Mouse (Mus musculus) cerebellum, postnatal 10 days (tissue): ENCODE measurements around the gene Elob.

Source experiments
- DNase-seq, 2 experiments: peaks; one replicate each; pipeline ENCODE4 v3.0.0; 2021; ENCODE audit warnings: mixed read lengths in 2 of 2

Elob gene

DNA sequence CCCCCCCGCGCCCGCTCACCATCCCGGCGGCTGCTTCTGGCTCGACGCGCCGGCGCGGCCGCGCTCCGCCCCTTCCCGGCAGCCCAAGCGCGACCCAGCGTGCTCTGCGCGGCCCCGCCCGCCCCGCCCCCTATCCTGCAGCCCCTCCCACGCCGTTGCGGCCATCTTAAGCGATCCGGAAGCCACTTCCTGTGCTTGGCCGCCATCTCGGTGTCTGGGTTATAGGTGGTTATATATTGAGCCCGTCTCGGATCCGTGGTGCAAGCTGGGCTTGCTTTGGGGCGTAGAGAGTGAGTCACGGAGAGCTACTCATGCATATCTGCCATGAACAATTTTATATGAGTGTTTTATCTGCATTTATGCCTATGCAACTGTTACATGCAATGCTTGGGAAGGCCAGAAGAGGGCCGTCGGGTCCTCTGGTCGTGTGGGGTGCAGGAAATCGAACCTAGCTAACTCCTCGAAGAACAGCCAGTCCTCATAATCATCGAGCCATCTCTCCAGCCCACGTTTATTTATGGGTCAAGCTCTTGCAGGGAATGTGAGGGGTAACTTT lies at the start of gene Elob:
Gene Elob (minus strand): TSS at position 73 of the 556 bp plus-strand sequence.
- DNase-seq = peak; percentile 91 to 94

GRCm38 (mm10) chr17:23877166-23877565 lies 48.2 kb upstream of the Elob start:
- DNase-seq = peak in 1 of 2 experiments; percentile 27

- DNase-seq = peak in 1 of 2 experiments; percentile 48
Measured at GRCm38 (mm10) chr17:23876741-23877140, 47.8 kb upstream of the Elob start.

DNA sequence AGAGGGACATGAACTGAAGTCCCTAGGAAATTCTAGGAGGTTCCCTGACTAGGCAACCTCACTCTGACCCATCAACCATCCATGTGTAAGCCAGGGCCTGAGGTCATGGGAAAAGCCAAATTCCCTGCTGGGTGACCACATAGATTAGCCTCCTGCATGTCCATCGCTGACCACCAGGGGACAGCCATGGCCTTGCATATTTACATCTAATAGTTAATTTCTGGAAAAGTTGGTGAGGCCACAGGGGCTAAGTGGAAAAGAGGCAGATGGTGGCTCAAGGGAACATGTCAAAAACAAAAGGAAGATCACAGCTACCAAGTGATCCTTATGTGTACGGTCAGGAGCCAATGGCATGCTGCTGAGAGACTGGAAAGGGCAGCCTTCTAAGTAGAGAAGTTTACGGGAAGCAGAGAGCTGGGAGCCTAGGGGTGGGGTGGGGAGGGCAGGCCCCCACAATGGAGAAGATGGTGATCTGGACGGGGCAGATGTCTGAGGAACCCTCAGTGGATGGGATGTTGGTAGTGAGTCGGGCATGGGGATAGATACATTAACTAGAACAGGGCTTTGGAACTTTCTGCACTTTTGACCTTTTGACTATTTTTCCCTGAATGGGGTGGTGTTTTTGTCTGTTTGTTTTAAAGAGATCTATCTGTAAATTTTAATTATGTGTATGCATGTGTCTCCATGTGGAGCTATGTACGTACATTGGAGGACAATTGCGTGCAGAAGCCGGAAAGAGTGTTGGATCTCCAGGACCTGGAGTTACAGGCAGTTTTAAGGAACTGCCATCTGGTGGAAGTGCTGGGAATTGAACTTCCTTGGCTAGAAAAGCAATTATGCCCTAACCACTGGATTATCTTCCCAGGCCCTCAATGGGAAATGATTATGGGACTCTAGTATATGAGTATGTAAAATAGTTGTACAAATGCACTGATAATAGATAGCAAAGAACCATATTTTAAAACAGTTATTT lies 45.2 kb upstream of the Elob start:
- DNase-seq = peak; percentile 75 to 80

DNA sequence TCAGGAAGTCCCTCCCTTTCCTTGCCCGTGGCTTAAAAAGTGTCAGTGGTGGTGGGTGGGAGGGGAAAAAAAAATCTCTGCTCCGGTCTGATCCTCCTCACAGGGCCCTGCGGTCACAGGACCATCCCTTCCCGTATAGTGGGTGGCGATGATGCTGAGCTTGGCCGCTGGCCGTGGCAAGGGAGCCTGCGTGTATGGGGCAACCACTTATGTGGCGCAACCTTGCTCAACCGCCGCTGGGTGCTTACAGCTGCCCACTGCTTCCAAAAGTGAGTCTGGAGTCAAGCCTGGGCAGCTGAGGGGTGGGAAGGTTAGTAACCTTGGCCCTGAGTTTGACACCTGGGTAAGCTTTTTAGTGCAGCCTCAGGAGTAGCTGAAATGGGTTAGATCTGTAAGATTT lies 39.6 kb upstream of the Elob start:
- no peak for DNase-seq

- DNase-seq = no peak
Measured at GRCm38 (mm10) chr17:23867756-23868155, 38.8 kb upstream of the Elob start, which contains the start of gene Prss21. Gene Prss21 (plus strand): TSS chr17:23868056.

DNA sequence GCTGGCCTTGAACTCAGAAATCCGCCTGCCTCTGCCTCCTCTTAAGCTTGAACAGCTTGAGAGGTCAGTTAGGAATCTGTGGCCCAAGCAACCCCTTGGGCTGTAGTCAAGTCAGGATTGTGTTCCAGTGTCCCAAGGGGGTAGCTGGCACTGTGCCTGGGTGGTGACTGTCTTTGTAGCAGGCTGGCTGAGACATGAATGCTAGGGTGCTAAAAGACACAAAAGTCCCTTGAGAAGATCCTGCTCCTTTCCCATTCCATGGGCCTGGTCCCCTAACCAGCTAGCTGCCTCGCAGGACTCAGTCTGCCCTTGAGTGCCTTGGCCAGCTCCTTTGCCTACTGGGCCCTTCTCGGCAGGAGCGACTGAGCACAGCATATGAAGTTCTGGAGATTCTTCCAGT lies 34.0 kb upstream of the Elob start:
- DNase-seq = peak in 1 of 2 experiments; percentile 53

GRCm38 (mm10) chr17:23857913-23858312 lies 29.0 kb upstream of the Elob start:
- no peak for DNase-seq

- DNase-seq = no peak
Measured at GRCm38 (mm10) chr17:23857193-23857592, 28.3 kb upstream of the Elob start.

- no peak for DNase-seq
Measured at GRCm38 (mm10) chr17:23854229-23854765, 25.4 kb upstream of the Elob start.

GRCm38 (mm10) chr17:23853292-23853691 lies 24.4 kb upstream of the Elob start:
- DNase-seq = peak; percentile 86

- DNase-seq = peak; percentile 82 to 89
Measured at GRCm38 (mm10) chr17:23850853-23851749, 22.2 kb upstream of the Elob start.

DNA sequence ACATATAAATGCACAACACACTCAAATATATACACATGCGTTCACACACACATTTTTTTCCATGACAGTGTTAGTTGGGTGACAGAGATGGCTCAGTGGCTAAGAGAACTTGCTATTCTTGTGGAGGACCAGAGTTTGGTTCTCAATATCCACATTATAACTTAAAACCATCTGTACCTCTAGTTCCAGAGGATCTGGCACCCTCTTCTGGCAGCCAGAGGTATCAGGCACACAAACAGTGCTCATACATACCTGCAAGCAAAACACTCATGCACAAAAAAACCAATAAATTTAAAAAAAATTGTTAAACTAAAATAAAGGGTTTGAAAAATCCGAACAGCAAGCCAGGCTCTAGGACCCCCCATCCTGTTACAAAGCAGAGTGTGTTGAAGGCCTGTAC lies 21.1 kb upstream of the Elob start:
- DNase-seq = no peak

DNA sequence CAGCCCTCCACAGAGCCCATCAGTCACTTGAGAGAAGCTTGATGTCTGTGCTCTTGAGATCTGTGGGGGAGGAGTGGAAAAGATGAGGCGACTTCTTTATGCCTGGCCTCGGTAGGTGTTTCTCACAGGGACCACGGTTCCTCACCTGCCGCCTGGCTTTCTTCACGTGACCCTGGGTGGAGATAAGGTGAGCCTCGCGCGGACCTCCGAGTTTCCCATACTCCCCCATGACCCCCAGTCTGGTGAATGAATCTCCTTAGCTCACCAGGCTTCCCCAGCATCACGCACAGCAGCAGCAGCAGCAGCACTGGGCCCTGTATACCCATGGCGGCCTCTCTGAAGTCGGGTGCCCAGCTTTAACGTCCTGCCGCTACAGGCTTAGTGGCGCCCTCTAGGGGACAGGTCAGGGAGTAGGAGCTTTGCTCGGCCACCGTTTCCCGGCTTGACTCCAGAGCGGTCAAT lies 14.9 kb upstream of the Elob start, which contains the start of the genes Prss32 and Prss41:
Gene Prss32 (plus strand): TSS at position 44 of the 462 bp plus-strand sequence.
Gene Prss41 (minus strand): TSS at position 361 of the 462 bp plus-strand sequence.
- DNase-seq = peak; percentile 73 to 83

DNA sequence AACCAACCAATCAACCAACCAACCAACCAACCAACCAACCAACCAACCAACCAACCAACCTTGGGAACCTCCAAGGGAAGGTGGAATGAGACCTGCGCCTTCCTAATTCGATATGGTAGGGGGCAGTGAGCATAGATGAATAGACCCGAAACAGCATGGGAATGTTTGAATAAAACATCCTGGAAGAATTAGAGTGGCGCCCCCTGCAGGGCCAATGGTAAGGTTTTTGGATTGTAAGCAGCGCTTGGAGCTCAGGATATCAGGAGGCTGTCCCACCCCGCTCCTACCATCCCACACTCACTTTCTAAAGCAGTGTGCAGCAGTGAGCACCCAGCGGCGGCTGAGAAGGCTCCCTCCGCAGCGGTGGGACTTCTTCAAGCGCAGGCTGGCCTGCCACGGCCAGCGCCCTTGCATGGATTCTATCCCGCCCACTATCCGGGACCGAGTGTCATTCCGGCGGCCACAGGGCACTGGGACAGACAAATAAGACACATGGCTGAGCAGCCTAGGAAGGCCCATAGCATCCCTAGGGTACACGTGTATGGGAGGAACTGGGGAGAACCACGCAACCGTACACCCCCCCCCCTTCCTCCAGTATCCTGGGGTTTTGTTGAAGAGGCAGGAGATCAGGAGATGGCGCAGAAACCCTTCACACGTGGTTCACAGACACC lies 14.3 kb upstream of the Elob start:
- DNase-seq = peak in 1 of 2 experiments; percentile 34

- DNase-seq = peak; percentile 79 to 86
Measured at GRCm38 (mm10) chr17:23841145-23841544, 12.2 kb upstream of the Elob start.

- no peak for DNase-seq
Measured at GRCm38 (mm10) chr17:23836006-23836575, 7.2 kb upstream of the Elob start, which contains the start of gene Prss33. Gene Prss33 (minus strand): TSS chr17:23836056.

DNA sequence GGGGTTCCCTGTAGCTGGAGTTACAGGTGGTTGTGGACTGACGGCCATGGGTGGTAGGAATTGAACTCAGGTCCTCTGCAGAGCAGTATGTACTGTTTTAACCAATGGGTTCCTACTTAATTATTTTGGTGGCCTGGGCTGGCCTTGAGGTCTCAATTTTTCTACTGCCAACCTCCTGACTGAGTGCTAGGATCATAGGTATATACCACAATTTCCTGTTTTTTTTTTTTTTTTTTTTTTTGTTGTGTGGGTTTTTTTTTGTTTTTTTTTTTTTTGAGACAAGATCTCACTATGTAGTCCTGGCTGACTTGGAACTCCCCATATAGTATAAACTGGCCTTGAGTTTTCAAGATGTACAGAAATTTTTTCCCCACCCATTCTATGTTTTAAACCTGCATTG lies 2.3 kb upstream of the Elob start:
- DNase-seq = no peak

DNA sequence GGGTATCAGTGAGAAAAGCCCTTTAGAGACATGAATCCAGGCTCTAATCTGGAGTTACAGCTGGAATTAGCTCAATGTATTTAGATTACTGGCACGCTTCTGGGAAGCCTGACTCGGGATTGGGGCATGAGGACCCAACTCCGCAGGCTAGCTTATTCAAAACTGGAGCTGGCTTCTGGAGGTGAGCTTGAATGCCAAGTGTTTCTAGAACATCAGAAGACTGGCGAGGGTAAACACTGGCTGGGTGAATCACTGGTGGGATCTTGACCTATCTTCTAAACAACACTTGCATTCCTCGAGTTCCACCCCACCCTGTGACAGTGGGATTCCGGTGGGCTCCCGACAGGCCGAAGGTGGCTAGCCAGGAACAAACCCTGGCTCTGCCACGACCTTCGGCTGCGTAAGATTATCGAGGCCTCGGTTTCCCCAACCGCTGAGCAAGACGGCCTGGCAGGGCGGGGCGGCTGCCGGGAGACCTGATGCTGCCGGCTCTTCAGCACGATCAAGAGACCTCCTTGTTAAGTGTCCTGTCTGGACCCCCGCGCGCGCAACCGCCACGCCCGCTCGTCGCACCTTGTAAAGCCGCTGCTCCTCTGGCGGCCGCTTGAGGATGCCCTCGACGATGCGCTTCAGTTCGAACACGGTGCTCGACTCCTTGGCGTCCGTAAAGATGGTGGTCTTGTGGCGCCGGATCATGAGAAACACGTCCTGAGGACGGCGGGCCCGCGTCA lies 500 bp downstream of the Elob start:
- peak; percentile 77 to 81 for DNase-seq

DNA sequence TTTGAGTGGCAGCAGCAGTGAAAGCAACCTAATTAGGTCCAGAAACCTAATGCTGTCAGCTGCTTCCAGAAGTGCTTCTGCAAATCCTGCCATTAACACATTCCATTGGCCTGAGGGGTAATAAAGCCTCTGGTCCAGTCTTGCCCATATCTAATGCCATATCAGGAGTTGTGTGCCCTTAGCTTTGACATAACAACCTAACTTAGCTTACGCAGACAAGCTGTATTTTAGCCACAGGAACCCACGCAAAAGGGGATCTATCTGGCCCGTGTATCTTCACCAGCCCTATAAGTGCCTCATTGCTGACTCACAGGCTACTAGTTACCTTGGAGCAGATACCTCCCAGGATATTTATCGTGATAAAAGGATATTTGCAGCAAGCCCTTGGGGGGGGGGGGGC lies 3.3 kb downstream of the Elob start:
- no peak for DNase-seq
